Mouse (Mus musculus) right cerebral cortex, adult 2 months (tissue): ENCODE measurements around the gene Msmp.
"Not testable (repeated sequence)": the region's sequence is repeated elsewhere in the genome, so short reads cannot be mapped to it uniquely, and the experiment has no call there.

ENCODE experiments used
- DNase-seq, 2 experiments: peaks; one replicate each; pipeline ENCODE4 v3.0.0; 2021 to 2022; ENCODE audit warnings: low spot score in 2 of 2

The Msmp gene

GRCm38 (mm10) chr4:43561997-43562768 lies 22.1 kb downstream of the Msmp start, which contains the start of the genes Creb3 and Tln1:
TSS of gene Creb3 (plus strand) at chr4:43562332.
TSS of gene Tln1 (minus strand) at chr4:43562691.
- peak; percentile 96 to 98 for DNase-seq

DNA sequence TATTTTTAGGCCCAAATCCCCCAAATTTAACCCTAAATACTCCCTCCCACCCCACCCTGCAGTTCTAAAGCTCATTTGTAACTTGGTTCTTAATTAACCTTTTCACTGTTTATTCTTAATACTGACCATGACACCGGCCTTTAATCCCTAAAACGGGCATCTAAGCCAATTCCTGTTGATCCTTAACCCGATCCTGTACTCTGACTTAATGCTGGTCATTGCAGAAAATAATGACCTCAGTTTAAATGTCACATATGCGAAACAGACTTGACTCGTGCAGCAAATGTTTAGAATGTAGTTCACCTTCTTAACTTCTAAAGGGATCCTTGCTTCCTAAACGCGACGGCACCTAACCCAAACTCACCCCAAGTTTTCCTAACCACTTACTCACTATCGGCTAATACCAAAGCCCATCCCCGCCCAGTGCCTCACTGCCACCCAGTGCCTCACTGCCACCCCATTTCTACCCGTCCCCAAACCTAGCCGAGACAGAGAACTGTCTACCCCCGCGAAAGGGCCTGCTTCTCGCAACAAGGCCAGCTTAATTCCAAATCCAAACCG lies 22.8 kb downstream of the Msmp start:
- DNase-seq = no peak

- DNase-seq = no peak
Observed at GRCm38 (mm10) chr4:43560976-43561375, 23.3 kb downstream of the Msmp start.

- no peak for DNase-seq
Observed at GRCm38 (mm10) chr4:43560243-43560611, 24.1 kb downstream of the Msmp start.

DNA sequence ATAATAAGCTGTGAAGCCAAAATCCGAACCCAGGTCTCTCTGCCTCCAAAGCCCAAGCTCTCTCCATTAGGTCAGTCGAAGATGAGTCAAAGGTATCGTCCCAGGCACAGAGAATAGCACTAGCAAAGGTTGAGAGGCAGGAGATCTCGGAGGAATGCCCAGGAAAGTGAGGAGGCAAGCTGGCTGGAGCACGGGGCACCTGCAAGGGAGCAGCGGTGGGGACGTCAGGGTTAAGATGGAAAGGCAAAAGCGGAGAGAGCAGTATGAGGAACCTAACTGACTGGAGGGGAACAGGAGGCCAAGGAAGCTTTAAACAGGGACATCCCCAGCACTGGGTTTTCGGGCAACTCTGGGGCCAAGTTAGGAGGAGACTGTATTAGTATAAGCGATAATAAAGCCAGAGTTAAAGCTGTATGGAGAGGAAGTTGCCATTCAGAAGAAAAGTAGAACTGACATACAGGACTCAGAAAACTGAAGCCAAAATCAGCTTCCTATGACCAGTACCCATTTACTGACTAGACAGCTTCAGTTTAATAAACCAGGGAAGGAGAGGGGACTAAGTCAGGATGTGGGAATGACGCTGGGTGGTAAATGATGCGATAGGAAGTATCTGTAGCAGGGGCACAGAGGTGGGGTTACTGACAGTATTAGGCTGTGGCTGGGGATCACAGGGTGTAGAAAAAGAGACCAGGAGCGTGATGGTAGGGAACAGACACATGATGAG lies 24.6 kb downstream of the Msmp start:
- no peak for DNase-seq

DNA sequence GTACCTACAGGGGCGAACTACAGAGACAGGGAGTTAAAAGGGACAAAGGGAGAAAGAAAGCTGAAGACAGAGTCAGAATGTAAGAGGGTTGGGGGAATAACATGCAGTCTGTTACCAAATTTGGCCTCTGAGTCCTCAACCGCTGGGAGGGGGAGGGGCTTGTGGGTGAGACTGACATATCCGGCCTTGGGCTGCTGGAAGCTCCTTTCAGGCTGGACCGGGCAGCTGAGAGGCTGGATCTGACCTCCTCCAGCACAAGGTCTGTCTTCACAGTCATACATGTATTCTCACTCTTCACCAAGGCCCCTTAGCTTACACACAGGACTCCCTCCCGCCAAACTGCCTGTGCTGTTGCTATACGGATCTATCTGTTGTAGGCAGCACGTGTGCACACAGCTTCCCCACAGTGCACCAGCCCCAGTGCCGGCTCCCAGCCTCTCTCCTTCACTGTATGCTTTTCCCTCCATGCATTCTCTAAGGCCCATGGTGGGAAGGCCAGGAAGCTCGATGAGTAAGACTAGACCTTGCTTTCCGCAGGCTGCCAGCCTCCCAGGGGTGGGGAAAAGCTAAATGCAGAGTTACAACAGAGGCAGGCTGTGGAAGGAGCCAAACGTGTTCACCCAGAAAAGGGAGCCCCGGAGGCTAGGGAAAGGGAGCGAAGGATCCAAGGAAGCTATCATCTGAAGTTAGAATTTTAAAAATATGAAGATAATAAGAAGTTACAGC lies 25.5 kb downstream of the Msmp start:
- DNase-seq = peak in 1 of 2 experiments; percentile 39

DNA sequence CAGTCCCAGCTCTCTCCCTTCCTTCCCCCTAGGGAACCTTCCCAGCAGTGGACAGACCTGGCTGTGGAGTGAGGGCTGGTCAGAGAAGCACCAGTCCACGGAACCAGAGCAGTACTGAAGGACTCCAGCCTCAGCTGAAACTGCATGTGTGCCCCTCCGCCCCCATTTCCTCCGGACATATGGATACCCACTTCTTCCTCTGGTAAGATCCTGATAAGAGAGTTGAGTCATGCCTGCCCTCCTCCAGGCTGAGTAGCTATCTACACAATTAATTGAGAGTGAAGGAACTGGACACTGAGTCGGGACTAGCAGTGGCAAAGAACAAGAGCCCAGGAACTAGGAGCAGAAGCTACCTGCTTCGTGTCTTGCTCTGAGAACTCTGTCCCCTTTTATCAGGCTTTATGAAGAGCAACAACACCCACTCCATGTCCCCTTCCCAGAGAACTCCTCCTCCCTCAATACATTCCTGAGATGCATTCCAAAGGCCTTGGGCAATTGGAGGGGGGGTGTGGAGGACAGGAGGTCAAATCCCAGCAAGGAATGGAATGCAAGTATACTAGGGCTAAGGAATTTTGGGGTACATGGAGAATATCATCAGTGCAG lies 26.2 kb downstream of the Msmp start:
- no peak for DNase-seq

DNA sequence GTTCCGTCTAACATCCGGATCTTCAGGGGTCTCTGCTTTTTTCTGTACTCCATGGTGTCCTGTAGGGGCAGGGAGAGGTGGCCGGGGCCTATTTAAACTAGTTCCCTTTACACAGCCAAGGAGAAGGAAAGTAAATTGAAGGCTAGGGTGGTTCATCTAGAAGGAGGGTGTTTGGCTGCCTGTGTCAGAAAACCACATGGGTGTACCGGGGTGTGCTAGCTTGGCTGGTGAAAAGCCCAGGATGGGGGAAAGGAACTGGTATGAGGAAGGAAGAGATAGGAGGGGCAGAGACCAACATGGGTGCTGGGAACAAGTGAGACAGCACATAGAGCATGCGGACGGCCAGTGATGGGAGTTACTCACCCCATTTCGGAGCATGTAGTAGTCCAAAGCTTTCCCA lies 28.4 kb downstream of the Msmp start:
- DNase-seq = no peak

DNA sequence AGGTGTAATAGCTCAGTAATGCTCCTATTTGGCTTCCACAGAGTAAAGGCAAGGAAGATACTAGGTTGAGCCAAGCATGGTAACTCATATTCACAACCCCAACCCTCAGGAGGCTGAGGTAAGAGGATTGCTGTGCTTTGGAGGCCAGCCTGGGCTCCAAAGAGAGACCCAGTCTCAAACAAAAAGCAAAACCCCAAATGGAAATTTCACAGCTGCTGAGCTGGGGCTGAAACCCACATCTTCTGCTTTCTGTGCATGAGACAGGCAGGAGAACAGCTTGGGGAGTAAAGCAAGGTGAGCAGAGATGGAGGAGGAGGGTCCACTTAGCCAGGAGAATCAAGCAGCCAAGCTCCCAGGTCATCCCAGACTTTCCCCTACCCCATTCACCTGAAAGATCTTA lies 30.4 kb downstream of the Msmp start:
- DNase-seq = no peak

DNA sequence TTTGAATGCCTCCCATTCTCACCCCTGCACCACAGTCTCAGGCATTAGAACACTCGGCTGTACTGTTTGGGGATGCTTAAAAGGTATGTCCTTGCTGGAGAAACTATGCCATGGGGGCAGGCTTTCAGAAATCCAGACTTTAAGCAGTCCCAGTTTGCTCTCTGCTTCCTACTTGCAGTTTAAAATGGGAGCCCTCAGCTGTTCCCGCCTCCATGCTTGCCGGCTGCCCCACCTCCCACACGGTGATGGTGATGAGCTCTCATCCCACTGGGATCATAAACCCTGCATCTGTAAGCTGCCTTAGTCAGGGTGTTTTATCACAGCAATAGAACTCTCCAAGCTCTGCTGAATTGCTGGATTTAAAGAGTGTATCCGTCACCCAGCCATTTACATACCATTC lies 31.9 kb downstream of the Msmp start:
- peak; percentile 67 to 72 for DNase-seq

GRCm38 (mm10) chr4:43551854-43552253 lies 32.4 kb downstream of the Msmp start:
- DNase-seq = not testable (repeated sequence)

GRCm38 (mm10) chr4:43549055-43549454 lies 35.2 kb downstream of the Msmp start:
- no peak for DNase-seq

DNA sequence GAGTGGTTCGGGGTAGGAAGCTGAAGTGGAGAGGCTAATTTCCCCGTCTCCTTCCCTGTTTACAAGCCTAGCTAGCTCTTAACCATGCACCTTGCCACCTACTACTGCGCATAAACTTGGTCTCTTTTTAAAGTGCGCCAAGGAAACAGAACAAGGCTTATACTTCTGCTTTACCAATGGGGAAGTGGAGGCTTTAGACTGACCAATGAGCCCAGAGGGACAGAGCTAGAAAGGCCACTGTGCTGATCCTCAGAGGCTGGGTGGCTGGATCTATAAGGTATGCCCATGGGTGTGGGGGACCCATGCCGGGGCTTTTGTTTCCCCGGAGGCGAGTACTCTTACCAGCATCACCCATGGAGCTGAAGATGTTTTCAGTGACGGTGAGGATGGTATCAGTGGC lies 37.1 kb downstream of the Msmp start:
- no peak for DNase-seq

GRCm38 (mm10) chr4:43546375-43547047 lies 37.8 kb downstream of the Msmp start:
- no peak for DNase-seq

- no peak for DNase-seq
Observed at GRCm38 (mm10) chr4:43542044-43542443, 42.2 kb downstream of the Msmp start.

GRCm38 (mm10) chr4:43536031-43536430 lies 48.3 kb downstream of the Msmp start:
- no peak for DNase-seq

DNA sequence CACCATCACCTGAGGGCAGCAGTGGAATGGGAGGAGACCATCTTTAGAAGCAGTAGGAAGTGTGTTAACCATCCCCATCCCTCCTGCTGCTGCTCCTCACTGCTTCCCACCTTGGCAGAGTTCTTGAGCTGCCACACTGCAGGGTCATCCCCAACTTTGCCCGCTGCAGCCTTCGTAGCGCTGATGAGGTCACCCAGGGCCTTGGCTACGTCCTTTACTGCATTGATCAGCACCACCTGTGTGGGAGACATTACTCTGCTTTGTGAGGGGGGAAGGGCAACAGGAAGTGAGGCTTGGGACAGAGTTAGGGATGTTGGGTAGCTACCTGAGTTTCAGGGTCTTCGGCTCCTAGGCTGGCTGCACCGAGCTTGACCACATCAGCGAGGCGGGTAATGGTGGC lies 48.7 kb downstream of the Msmp start:
- no peak for DNase-seq

DNA sequence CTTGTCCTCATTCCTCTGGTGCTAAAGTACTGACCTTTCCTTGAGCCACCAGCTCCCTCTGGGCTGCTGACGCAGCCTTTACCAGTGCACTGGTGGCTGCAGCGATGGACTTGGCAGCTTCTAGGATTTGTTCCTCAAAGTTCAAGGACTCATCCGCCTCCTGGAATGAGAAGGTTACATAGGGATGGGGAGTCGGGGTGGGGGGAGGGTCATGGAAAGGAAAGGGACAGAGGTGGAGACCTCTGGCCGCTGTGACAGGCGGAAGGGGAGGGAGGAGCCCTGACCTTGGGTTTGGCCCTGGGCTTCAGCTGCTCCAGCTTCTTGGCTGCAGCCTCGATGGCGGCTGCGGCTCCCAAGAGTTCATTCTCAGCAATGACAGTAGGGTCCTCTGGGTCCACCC lies 51.0 kb downstream of the Msmp start:
- DNase-seq = no peak
